Mouse (Mus musculus) heart, embryonic 11.5 days (tissue): Measurements from ENCODE around the gene Slc8a2. TPM values are rescaled to one million over a fixed set of nuclear protein-coding genes. Genes with fewer than 3 reads are reported as not detected.

Source experiments
- ATAC-seq: fragments of 200-750 bp; cut with Nextera tagmentation; replicated peaks from 2 replicates; pipeline ENCODE4 v1.8.0; 2017; ENCODE audit warnings: moderate library complexity; ENCODE audit not compliant: insufficient number of reproducible peaks, low FRiP score, low TSS enrichment
- H3K27ac ChIP-seq: fragments of 300-500 bp; sonication (generic); 2 replicates; pipeline ENCODE4 v1.5.1; 2014; ENCODE audit warnings: mild to moderate bottlenecking, low read depth, low read length
- H3K27me3 ChIP-seq: fragments of 300-500 bp; sonication (generic); 2 replicates; pipeline ENCODE4 v1.6.1; 2014; ENCODE audit warnings: mild to moderate bottlenecking, low read length, mixed read lengths; ENCODE audit not compliant: control insufficient read depth, insufficient read depth
- H3K36me3 ChIP-seq: fragments of 300-500 bp; sonication (generic); 2 replicates; pipeline ENCODE4 v1.6.1; 2014; ENCODE audit warnings: mild to moderate bottlenecking, low read length, moderate library complexity, mixed read lengths; ENCODE audit not compliant: control insufficient read depth, insufficient read depth
- H3K4me1 ChIP-seq: fragments of 300-500 bp; sonication (generic); 2 replicates; pipeline ENCODE4 v1.6.1; 2014; ENCODE audit warnings: low read length; ENCODE audit not compliant: control insufficient read depth, insufficient read depth
- H3K4me2 ChIP-seq: fragments of 300-500 bp; sonication (generic); 2 replicates; pipeline ENCODE4 v1.6.1; 2014; ENCODE audit warnings: mild to moderate bottlenecking, moderate library complexity
- H3K4me3 ChIP-seq: fragments of 300-500 bp; sonication (generic); 2 replicates; pipeline ENCODE4 v1.5.1; 2014; ENCODE audit warnings: low read depth, low read length
- H3K9ac ChIP-seq: fragments of 300-500 bp; sonication (generic); 2 replicates; pipeline ENCODE4 v1.6.1; 2014; ENCODE audit warnings: mild to moderate bottlenecking, low read depth, low read length, moderate library complexity
- H3K9me3 ChIP-seq: fragments of 300-500 bp; sonication (generic); replicated peaks from 2 replicates; pipeline ENCODE4 v1.6.1; 2016; ENCODE audit warnings: low read length; ENCODE audit not compliant: control insufficient read depth
- WGBS: fragments of 180-500 bp; shearing (Covaris S2); extraction: QIAGEN DNeasy Blood & Tissue Kit; methylation state at CpG from one replicate; pipeline ENCODE4 v1.1.7; 2014; ENCODE audit not compliant: insufficient replicate concordance; 5-methylcytosine and 5-hydroxymethylcytosine counted together
- polyA plus RNA-seq: library from polyadenylated mRNA; unstranded; fragments of >200 nt; fragmentation: Nextera tagmentation; extraction: Ambion mirVana; gene quantifications from 2 replicates; pipeline ENCODE4 v1.2.1, GENCODE M21; 2014

Gene Slc8a2
- polyA plus RNA-seq, 1 experiment from 2014 or later: 0.17 TPM

DNA sequence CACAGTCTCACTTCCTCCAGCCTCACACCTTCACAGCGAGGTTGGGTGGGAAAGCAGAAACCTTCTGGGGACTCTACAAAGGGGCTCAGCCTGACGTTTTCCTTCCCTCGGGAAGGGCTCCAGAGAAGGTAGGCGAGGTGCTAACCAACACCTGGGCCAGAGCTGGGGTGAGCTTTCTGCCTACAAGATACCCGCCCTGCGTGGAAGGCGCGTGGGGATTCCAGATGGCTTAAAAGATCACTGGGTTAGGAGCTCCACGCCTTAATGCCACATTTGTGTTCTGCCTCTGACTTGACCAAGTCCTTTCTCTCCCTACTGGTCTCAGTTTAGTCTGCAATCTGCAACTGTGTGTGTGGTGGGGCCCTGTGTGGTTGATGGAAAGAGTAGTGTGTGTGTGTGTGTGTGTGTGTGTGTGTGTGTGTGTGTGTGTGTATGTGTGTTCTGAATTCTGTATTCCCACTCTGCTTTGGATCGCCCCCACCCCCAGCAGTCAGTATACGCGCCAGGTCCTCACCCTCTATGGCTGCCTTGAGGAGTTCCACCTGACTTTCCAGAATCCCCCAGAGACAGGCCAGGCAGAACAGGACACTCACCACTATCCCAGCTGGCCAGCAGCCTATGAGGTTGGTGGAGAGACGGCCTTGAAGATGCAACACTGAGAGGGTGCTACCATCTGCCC lies 1.5 kb downstream of the Slc8a2 start:
- H3K27ac ChIP-seq: no peak overlapping the region
- H3K36me3 ChIP-seq: 0 out of 2 replicates have a peak, but pooled peaks cover 3% of the 10 kb centered on the region
- H3K9me3 ChIP-seq: no peaks in the 10 kb centered on the region
- H3K4me2 ChIP-seq: peak overlapping the region; percentile 85
- H3K27me3 ChIP-seq: peaks cover 8% of the 10 kb centered on the region
- H3K4me1 ChIP-seq: peaks cover 19% of the 10 kb centered on the region; the same call in 1 of the 2 replicates
- peak overlapping the region; percentile 67; the same call in 1 of the 2 replicates for H3K4me3 ChIP-seq
- no peak overlapping the region for H3K9ac ChIP-seq
- WGBS: 36% methylated on average over 13 of the region's 13 CpGs
- no peak for ATAC-seq

DNA sequence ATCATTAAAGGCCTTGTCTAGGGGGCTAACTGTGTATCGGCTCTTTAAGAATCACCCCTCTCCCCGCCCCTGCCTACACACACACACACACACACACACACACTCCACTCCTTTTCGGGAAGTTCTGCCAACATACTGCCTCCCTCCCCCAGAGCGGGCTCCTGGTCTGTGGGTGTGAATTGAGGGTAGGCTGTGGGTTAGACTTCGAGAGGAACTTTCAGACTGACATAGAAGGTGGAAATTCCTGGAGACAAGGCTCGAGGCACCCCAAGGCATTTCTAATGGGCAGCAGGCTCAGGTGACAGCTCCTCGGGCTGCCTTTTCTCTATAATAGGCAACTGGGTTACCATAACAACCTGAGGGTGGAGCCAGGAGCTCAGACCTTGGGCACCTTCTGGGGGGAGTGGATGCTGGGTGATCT lies 2.5 kb downstream of the Slc8a2 start:
- WGBS: 13% methylated on average over 7 of the region's 7 CpGs
- H3K4me3 ChIP-seq: no peak overlapping the region
- 0 out of 2 replicates have a peak, but pooled peaks cover 3% of the 10 kb centered on the region for H3K36me3 ChIP-seq
- no peak overlapping the region for H3K27ac ChIP-seq
- H3K4me2 ChIP-seq: no peak overlapping the region; the same call in 1 of the 2 replicates
- no peaks in the 10 kb centered on the region for H3K9me3 ChIP-seq
- peaks cover 19% of the 10 kb centered on the region; the same call in 1 of the 2 replicates for H3K4me1 ChIP-seq
- H3K9ac ChIP-seq: no peak overlapping the region
- ATAC-seq: no peak
- H3K27me3 ChIP-seq: peaks cover 8% of the 10 kb centered on the region

GRCm38 (mm10) chr7:16132926-16133325 lies 3.3 kb downstream of the Slc8a2 start:
- WGBS: 52% methylated on average over 3 of the region's 3 CpGs
- H3K27ac ChIP-seq: no peak overlapping the region
- peaks cover 19% of the 10 kb centered on the region; the same call in 1 of the 2 replicates for H3K4me1 ChIP-seq
- no peak overlapping the region for H3K4me3 ChIP-seq
- ATAC-seq: no peak
- H3K36me3 ChIP-seq: no peaks in the 10 kb centered on the region
- no peak overlapping the region for H3K9ac ChIP-seq
- H3K9me3 ChIP-seq: no peaks in the 10 kb centered on the region
- no peak overlapping the region for H3K4me2 ChIP-seq
- H3K27me3 ChIP-seq: peaks cover 8% of the 10 kb centered on the region

GRCm38 (mm10) chr7:16133691-16134090 lies 4.1 kb downstream of the Slc8a2 start:
- ATAC-seq: no peak
- 85% methylated on average over 9 of the region's 9 CpGs for WGBS
- Histone ChIP-seq H3K4me1 (peaks cover 18% of the 10 kb centered on the region; the same call in 1 of the 2 replicates), H3K4me2 (no peak overlapping the region), H3K27me3 (peaks cover 8% of the 10 kb centered on the region), H3K4me3 (no peak overlapping the region), H3K36me3 (no peaks in the 10 kb centered on the region), H3K9ac (no peak overlapping the region), H3K27ac (no peak overlapping the region), H3K9me3 (no peaks in the 10 kb centered on the region)

GRCm38 (mm10) chr7:16134951-16135392 lies 5.3 kb downstream of the Slc8a2 start:
- H3K9ac ChIP-seq: no peak overlapping the region
- no peak overlapping the region for H3K27ac ChIP-seq
- H3K4me1 ChIP-seq: peaks cover 11% of the 10 kb centered on the region; the same call in 1 of the 2 replicates
- 66% methylated on average over 7 of the region's 7 CpGs for WGBS
- peaks cover 8% of the 10 kb centered on the region for H3K27me3 ChIP-seq
- no peak overlapping the region for H3K4me3 ChIP-seq
- no peaks in the 10 kb centered on the region for H3K36me3 ChIP-seq
- H3K9me3 ChIP-seq: no peaks in the 10 kb centered on the region
- no peak overlapping the region for H3K4me2 ChIP-seq
- no peak for ATAC-seq

- Histone ChIP-seq H3K4me3 (no peak overlapping the region), H3K4me2 (no peak overlapping the region), H3K27ac (no peak overlapping the region), H3K4me1 (no peaks in the 10 kb centered on the region), H3K27me3 (peaks cover 31% of the 10 kb centered on the region), H3K9me3 (no peaks in the 10 kb centered on the region), H3K9ac (no peak overlapping the region), H3K36me3 (no peaks in the 10 kb centered on the region)
- 30% methylated on average over 27 of the region's 27 CpGs for WGBS
- ATAC-seq: no peak
Observed at GRCm38 (mm10) chr7:16146489-16147410, 17.1 kb downstream of the Slc8a2 start.

GRCm38 (mm10) chr7:16147643-16148042 lies 18.0 kb downstream of the Slc8a2 start:
- Histone ChIP-seq H3K36me3 (no peaks in the 10 kb centered on the region), H3K27me3 (peaks cover 31% of the 10 kb centered on the region), H3K9me3 (no peaks in the 10 kb centered on the region), H3K4me2 (no peak overlapping the region), H3K27ac (no peak overlapping the region), H3K4me1 (no peaks in the 10 kb centered on the region), H3K9ac (no peak overlapping the region), H3K4me3 (no peak overlapping the region)
- no peak for ATAC-seq
- 14% methylated on average over 15 of the region's 15 CpGs for WGBS

DNA sequence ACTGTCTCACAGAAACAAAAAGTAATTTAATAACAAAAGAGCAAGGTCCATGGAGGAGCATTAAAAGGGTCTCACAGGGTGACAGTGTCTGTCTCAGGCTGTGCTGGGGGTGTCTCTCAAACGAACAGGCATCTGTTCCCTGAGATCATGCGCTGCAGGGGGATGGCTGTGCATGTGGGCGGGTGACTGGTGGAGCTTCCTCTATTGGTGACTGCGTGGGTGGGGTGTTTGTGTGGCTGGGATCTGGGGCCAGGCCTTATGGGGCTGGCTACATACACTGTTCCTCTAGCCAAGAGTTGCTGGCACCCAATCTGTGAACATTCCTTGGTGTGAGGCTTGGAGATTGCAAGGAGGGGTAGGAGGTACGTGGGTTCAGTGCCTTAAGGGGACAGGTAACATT lies 19.6 kb downstream of the Slc8a2 start:
- 54% methylated on average over 5 of the region's 5 CpGs for WGBS
- Histone ChIP-seq H3K4me1 (no peaks in the 10 kb centered on the region), H3K27me3 (peaks cover 31% of the 10 kb centered on the region), H3K4me3 (no peak overlapping the region), H3K4me2 (no peak overlapping the region), H3K9me3 (no peaks in the 10 kb centered on the region), H3K36me3 (no peaks in the 10 kb centered on the region), H3K9ac (no peak overlapping the region), H3K27ac (no peak overlapping the region)
- no peak for ATAC-seq
